Mouse (Mus musculus): Measurements from ENCODE around the gene Gm5788. TPM values are rescaled to one million over a fixed set of nuclear protein-coding genes. Genes with fewer than 3 reads are reported as not detected.
"Not testable (repeated sequence)": the region's sequence is repeated elsewhere in the genome, so short reads cannot be mapped to it uniquely, and the experiment has no call there.

Gm5788 gene
- total RNA-seq (2021): not detected

DNA sequence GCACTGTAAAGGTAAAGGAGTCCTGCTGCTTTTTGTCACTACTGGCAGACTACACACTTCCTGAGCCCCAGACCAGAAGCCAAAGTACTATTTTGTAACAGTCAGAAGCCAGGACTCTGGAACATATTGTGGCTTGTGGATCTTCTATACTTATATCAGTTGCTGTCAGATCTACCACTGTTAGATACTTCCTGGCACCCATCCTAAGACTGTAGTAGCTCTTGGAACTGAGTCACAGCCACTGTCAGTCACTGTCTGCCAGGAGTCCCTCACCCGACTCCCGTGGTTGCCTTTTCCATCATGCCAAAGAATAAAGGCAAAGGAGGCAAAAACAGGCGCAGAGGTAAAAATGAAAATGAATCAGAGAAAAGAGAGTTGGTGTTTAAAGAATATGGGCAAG lies at the start of gene Gm5788:
Gene Gm5788, plus strand, starts transcription at position 301 of the 400 bp plus-strand sequence.
- intact Hi-C loops (cut with DNase I); DNase-seq: not testable (repeated sequence)

DNA sequence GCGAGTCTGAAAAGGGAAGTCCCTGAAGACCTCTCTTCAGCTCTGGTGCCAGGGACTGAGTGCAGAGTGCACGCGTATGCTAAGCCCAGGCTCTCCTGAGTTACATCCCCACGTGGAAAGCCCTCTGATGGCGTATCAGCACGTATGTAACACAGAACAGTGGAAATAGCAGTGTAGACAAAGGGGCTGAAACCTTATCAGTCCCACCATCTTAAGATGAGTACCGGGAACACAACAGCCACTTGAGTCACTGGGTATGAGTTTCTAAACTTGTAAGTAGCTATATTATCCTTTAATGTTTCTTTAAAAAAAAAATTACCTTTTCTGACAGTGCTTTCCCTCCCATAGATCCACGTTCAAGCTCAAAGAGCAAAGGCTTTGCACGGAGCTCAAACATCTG lies 45.1 kb upstream of the Gm5788 start:
- DNase-seq: no peak
- intact Hi-C loops (cut with DNase I): no loop called here

GRCm38 (mm10) chr12:87464678-87465297 lies 29.7 kb upstream of the Gm5788 start:
- no peak for DNase-seq
- intact Hi-C loops (cut with DNase I): no loop called here

- no peak for DNase-seq
- intact Hi-C loops (cut with DNase I): no loop called here
Observed at GRCm38 (mm10) chr12:87470263-87471136, 24.0 kb upstream of the Gm5788 start.

- intact Hi-C loops (cut with DNase I): no loop called here
- peak; percentile 7 to 22 for DNase-seq
Observed at GRCm38 (mm10) chr12:87471421-87471963, 23.0 kb upstream of the Gm5788 start.

DNA sequence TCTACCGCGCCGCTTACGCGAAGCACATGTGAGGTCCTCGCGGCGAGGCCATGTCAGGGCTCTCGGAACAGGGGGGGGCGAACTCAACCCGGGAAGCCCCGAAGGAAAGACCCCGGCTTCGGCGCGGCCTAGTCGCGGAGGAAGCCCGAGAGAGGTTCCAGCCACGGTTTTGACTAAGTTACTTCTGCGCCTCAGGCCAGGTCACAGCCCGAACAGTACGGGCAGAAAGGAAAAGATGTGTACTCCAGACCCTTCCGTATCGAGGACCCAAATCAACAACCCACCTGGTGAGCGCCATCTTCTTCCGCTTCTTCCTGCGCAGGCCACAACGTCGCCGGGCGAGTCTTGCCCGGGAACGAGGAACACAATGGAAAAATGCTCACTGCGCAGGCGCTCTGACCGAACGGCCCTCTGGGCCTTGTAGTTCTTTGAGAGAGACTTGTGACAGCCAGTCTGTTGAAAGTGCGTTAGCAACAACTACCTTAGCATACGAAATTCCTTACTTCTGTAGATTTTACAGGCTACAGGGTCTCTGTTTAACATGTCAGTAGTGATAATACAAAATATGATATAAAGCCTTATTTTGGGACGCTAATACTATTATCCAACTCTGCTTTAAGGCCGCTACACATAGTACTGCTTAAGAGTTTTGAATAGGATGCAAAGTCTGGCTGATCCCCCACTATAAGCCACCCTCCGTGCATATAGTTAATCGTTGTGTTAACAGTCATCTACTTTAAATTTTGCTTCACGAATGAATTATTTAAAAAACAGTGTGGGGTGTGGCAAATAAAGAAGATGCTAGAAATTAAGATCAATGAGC lies 22.3 kb upstream of the Gm5788 start, which contains the start of gene Snw1:
Gene Snw1, minus strand, starts transcription at position 311 of the 823 bp plus-strand sequence.
- peak; percentile 96 for DNase-seq
- intact Hi-C loops (cut with DNase I): no loop called here

DNA sequence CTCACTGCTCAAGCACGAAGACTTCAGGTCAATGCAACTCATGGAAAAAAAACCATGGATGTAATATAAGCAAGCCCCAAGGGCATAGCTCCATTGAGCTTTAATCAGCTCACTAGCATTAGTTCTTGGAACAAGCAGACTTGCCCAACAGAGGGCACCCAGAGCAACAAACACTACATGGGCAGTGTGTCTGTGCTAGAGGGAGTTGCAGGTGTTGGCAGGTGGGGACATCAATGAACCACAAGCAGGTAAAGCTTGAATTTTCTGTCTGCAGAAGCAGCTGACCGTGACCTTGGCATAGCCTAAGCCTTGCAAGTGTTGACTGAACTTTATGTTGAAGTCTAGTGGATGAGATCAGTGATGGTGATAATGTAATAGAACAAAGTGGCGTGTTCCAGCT lies 19.8 kb upstream of the Gm5788 start:
- DNase-seq: no peak
- intact Hi-C loops (cut with DNase I): no loop called here

DNA sequence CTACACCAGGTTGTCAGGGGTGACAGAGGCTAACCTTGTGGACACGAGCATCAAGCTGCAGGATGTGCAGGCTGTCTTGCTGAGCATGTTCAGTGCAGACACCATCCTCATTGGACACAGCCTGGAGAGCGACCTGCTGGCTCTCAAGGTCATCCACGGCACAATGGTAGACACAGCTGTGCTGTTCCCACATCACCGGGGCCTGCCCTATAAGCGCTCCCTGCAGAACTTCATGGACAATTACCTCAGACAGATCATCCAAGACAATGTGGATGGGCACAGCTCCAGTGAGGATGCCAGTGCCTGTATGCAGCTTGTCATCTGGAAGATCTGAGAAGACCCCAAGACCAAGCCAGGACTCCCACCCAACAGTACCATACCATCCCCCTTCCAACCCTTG lies 12.0 kb upstream of the Gm5788 start:
- intact Hi-C loops (cut with DNase I): loop anchor here (5.0 kb wide), 1 partner anchor 300 kb away; no protein-coding TSS in a partner anchor
- not testable (repeated sequence) for DNase-seq

DNA sequence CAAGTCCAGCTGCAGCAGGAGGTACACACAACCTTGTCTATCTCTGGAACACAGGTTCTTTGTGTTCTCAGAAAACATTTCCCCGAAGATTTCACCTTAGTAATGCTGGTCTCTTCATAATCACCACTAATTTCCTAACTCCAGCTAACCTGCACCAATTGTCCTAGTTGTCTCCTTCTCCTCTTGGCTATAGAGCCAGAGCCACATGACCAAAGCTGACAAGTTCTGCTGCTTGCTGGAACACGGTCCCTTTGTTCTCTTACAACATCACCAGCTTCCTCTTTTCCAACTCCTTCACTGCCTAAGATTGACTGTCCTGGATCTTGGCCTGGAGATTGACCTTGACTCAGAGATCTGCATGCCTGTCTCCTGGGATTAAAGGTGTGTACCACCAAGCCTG lies 5.8 kb upstream of the Gm5788 start:
- DNase-seq; intact Hi-C loops (cut with DNase I): not testable (repeated sequence)

DNA sequence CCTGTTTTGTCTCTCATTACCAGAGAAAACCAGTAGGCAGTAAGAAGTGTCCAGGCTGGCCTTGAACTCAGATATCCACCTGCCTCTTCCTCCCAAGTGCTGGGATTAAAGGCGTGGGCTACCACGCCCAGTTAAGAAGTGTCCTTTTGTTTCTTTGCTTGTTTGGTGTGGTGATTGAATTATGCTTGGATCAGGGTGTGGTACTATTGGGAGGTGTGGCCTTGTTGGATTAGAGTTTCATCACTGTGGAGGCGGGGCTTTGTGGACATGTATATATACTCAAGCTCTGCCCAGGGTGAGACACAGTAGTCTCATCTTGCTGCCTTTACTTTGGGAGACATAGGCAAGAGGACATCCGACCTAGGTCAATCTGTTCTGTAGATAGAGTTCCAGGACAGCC lies 19.5 kb downstream of the Gm5788 start, which contains the start of gene Gm8300:
Gene Gm8300, plus strand, starts transcription at position 301 of the 400 bp plus-strand sequence.
- intact Hi-C loops (cut with DNase I); DNase-seq: not testable (repeated sequence)

- intact Hi-C loops (cut with DNase I); DNase-seq: not testable (repeated sequence)
Observed at GRCm38 (mm10) chr12:87519616-87520015, 25.1 kb downstream of the Gm5788 start.

DNA sequence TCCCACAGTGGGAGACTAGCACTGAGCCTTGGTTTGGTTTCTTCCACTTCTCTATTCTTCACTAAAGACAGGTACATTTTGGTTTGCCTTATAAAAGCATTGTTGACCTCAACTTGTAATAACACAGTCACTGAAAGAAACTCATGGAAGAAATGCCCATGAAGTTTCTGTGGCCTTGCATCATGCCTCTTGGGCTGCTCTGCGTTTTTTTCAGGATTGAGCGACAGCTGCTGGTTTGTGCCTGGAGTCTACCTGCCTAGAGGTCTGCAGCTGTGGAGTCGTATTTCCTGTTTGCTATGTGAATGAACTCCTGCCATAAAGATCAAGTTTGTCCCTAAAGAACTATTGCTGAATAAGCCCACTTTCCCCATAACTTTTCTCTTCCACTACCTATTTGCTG lies 49.4 kb downstream of the Gm5788 start:
- no peak for DNase-seq
- intact Hi-C loops (cut with DNase I): no loop called here

Other genes with a start within 250 kb of the Gm5788 start
- gene Vipas39, start 228.5 kb upstream of the Gm5788 start, total RNA-seq (2021): 10 to 100 TPM; 33.2 to 34.0 TPM
- gene Ahsa1, start 228.2 kb upstream of the Gm5788 start, total RNA-seq (2021): 100 to 1,000 TPM; 103 to 108 TPM
- gene Ism2, start 195.0 kb upstream of the Gm5788 start, total RNA-seq (2021): under 1 TPM in 1 of 2 experiments, not detected in 1; 0.43 TPM
- 10 to 100 TPM; 51.9 to 58.9 TPM for gene Sptlc2, start 106.4 kb upstream of the Gm5788 start, total RNA-seq (2021)
- gene Slirp, start 50.8 kb upstream of the Gm5788 start, total RNA-seq (2021): 100 to 1,000 TPM; 151 to 152 TPM
- gene Alkbh1, start 50.7 kb upstream of the Gm5788 start, total RNA-seq (2021): 10 to 100 TPM; 12.4 to 13.3 TPM
- gene Snw1, start 22.4 kb upstream of the Gm5788 start, total RNA-seq (2021): 10 to 100 TPM; 47.1 to 53.2 TPM
- gene Gm8300, start 19.6 kb downstream of the Gm5788 start, total RNA-seq (2021): not detected
- gene Oog1, start 108.0 kb downstream of the Gm5788 start, total RNA-seq (2021): not detected
- not detected for gene Gm4027, start 124.1 kb downstream of the Gm5788 start, total RNA-seq (2021)
- not detected for gene Gm16381, start 149.9 kb downstream of the Gm5788 start, total RNA-seq (2021)

Data from heart, postnatal 10 days (tissue).